Mouse (Mus musculus) myocyte (in vitro differentiated cells): Measurements from ENCODE around the gene Glis3.

Experiments used
- CEBPB ChIP-seq: IDR thresholded peaks from 2 replicates; pipeline ENCODE4 v1.6.1; 2011; ENCODE audit warnings: mild to moderate bottlenecking, moderate library complexity; ENCODE audit not compliant: poor library complexity, insufficient read depth, severe bottlenecking
- MAX ChIP-seq: IDR thresholded peaks from one replicate; pipeline ENCODE4 v1.6.1; 2011; ENCODE audit warnings: low read depth, mild to moderate bottlenecking, control low read depth
- POLR2A ChIP-seq: IDR thresholded peaks from one replicate; pipeline ENCODE4 v1.6.1; 2011; ENCODE audit warnings: low read depth, mild to moderate bottlenecking, control low read depth, moderate library complexity; ENCODE audit not compliant: insufficient read length
- SRF ChIP-seq: IDR thresholded peaks from one replicate; pipeline ENCODE4 v1.6.1; 2011; ENCODE audit warnings: low read depth; ENCODE audit not compliant: control insufficient read depth, insufficient read length
- USF1 ChIP-seq: IDR thresholded peaks from one replicate; pipeline ENCODE4 v1.6.1; 2011; ENCODE audit warnings: low read depth, mild to moderate bottlenecking, control low read depth, moderate library complexity

DNA sequence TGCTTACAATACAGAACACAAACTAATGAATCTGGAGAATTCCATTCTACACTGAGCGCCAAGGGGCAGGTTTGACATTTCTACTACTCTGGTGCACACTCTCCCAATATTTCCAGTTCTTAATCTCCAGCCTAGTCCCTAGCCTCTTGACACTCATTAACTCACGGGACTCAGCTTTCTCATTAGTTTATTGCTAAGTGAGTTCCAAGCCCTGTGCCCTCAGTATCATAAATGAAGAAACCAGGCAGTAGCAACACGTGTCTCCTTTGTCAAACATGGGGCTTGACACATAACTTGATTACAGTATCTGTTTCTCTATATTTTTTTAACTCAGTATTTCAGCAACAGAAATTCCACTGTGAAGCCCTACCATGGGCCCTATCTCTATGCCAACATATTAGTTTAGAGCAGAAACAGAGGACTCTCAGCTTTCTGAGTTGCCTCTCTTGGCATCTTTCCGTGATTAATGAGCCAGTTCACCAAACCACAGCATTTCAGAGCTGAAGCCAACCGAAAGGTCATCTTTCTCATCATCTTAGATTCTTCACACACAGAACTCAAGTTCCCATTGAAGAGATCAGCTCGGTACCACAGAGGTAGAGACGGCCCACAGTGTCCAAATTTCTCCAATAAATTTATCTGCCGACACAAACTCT, 186.1 kb downstream of the Glis3 start:
- TF ChIP-seq USF1 (no peak), POLR2A (no peak), CEBPB (no peak), MAX (no peak), SRF (no peak)
